Mouse (Mus musculus): ENCODE results near the gene Akap3. TPM values are rescaled to one million over a fixed set of nuclear protein-coding genes. Genes with fewer than 3 reads are reported as not detected.

Akap3 gene
- not detected in 2 replicates for polyA plus RNA-seq (2014; fragmentation: Nextera tagmentation; extraction: Ambion mirVana)

GRCm38 (mm10) chr6:126852881-126853280 is at the start of gene Akap3:
TSS of gene Akap3 (plus strand) at chr6:126853098.
- Histone ChIP-seq H3K27me3 (replicated peaks; ENCODE audit: control insufficient read depth, insufficient read depth, low read length) (no peaks in the 10 kb centered on the region), H3K4me3 (ENCODE audit: low read depth, low read length) (no peak within 1 kb of the TSS), H3K4me1 (replicated peaks; ENCODE audit: control insufficient read depth, insufficient read depth, low read length) (peaks cover 4% of the 10 kb centered on the region), H3K9ac (ENCODE audit: low read depth, low read length) (no peak within 1 kb of the TSS), H3K4me2 (no peak within 1 kb of the TSS), H3K36me3 (ENCODE audit: control insufficient read depth, insufficient read depth, low read length) (no peaks in the 10 kb centered on the region), H3K9me3 (ENCODE audit: control insufficient read depth, low read length) (no peaks in the 10 kb centered on the region), H3K27ac (ENCODE audit: low read depth, low read length) (no peak within 1 kb of the TSS)
- DNase-seq (ENCODE audit: low spot score): no peak
- no peak for ATAC-seq (replicated peaks; ENCODE audit: low FRiP score)

GRCm38 (mm10) chr6:126806783-126807182 is 46.1 kb upstream of the Akap3 start:
- whole genome bisulfite sequencing: 73% methylated on average over 3 of the region's 3 CpGs
- Histone ChIP-seq H3K4me3 (ENCODE audit: low read depth, low read length) (no peak overlapping the region), H3K9me3 (ENCODE audit: control insufficient read depth, low read length) (no peaks in the 10 kb centered on the region), H3K9ac (ENCODE audit: low read depth, low read length) (no peak overlapping the region), H3K4me1 (replicated peaks; ENCODE audit: control insufficient read depth, insufficient read depth, low read length) (no peaks in the 10 kb centered on the region), H3K27ac (ENCODE audit: low read depth, low read length) (no peak overlapping the region), H3K4me2 (no peak overlapping the region), H3K27me3 (replicated peaks; ENCODE audit: control insufficient read depth, insufficient read depth, low read length) (no peaks in the 10 kb centered on the region), H3K36me3 (ENCODE audit: control insufficient read depth, insufficient read depth, low read length) (no peaks in the 10 kb centered on the region)
- no peak for DNase-seq (ENCODE audit: low spot score)
- ATAC-seq (replicated peaks; ENCODE audit: low FRiP score): no peak

GRCm38 (mm10) chr6:126808134-126808533 is 44.8 kb upstream of the Akap3 start:
- no peak for ATAC-seq (replicated peaks; ENCODE audit: low FRiP score)
- Histone ChIP-seq H3K27ac (ENCODE audit: low read depth, low read length) (no peak overlapping the region; the same call in 1 of the 2 replicates), H3K4me1 (replicated peaks; ENCODE audit: control insufficient read depth, insufficient read depth, low read length) (no peaks in the 10 kb centered on the region), H3K4me2 (no peak overlapping the region), H3K27me3 (replicated peaks; ENCODE audit: control insufficient read depth, insufficient read depth, low read length) (no peaks in the 10 kb centered on the region), H3K4me3 (ENCODE audit: low read depth, low read length) (no peak overlapping the region), H3K36me3 (ENCODE audit: control insufficient read depth, insufficient read depth, low read length) (no peaks in the 10 kb centered on the region), H3K9me3 (ENCODE audit: control insufficient read depth, low read length) (no peaks in the 10 kb centered on the region), H3K9ac (ENCODE audit: low read depth, low read length) (no peak overlapping the region)
- no peak for DNase-seq (ENCODE audit: low spot score)
- WGBS: 46% methylated on average over 4 of the region's 4 CpGs

GRCm38 (mm10) chr6:126808561-126808960 is 44.3 kb upstream of the Akap3 start:
- Histone ChIP-seq H3K4me1 (replicated peaks; ENCODE audit: control insufficient read depth, insufficient read depth, low read length) (no peaks in the 10 kb centered on the region), H3K4me2 (no peak overlapping the region), H3K36me3 (ENCODE audit: control insufficient read depth, insufficient read depth, low read length) (no peaks in the 10 kb centered on the region), H3K4me3 (ENCODE audit: low read depth, low read length) (no peak overlapping the region), H3K27ac (ENCODE audit: low read depth, low read length) (no peak overlapping the region), H3K27me3 (replicated peaks; ENCODE audit: control insufficient read depth, insufficient read depth, low read length) (no peaks in the 10 kb centered on the region), H3K9ac (ENCODE audit: low read depth, low read length) (no peak overlapping the region), H3K9me3 (ENCODE audit: control insufficient read depth, low read length) (no peaks in the 10 kb centered on the region)
- no peak for ATAC-seq (replicated peaks; ENCODE audit: low FRiP score)
- DNase-seq (ENCODE audit: low spot score): no peak
- WGBS: 80% methylated on average over 8 of the region's 8 CpGs

GRCm38 (mm10) chr6:126811481-126811880 is 41.4 kb upstream of the Akap3 start:
- DNase-seq (ENCODE audit: low spot score) (no peak), ATAC-seq (replicated peaks; ENCODE audit: low FRiP score) (no peak)
- Histone ChIP-seq H3K9ac (ENCODE audit: low read depth, low read length) (no peak overlapping the region), H3K4me1 (replicated peaks; ENCODE audit: control insufficient read depth, insufficient read depth, low read length) (no peaks in the 10 kb centered on the region), H3K9me3 (ENCODE audit: control insufficient read depth, low read length) (no peaks in the 10 kb centered on the region), H3K36me3 (ENCODE audit: control insufficient read depth, insufficient read depth, low read length) (no peaks in the 10 kb centered on the region), H3K27me3 (replicated peaks; ENCODE audit: control insufficient read depth, insufficient read depth, low read length) (no peaks in the 10 kb centered on the region), H3K27ac (ENCODE audit: low read depth, low read length) (no peak overlapping the region), H3K4me3 (ENCODE audit: low read depth, low read length) (no peak overlapping the region), H3K4me2 (no peak overlapping the region)
- WGBS: 74% methylated on average over 4 of the region's 4 CpGs

GRCm38 (mm10) chr6:126815206-126815750 is 37.6 kb upstream of the Akap3 start:
- no peaks in the 10 kb centered on the region for H3K9me3 ChIP-seq (ENCODE audit: control insufficient read depth, low read length)
- WGBS: 65% methylated on average over 6 of the region's 6 CpGs
- DNase-seq (ENCODE audit: low spot score): no peak
- no peak overlapping the region for H3K27ac ChIP-seq (ENCODE audit: low read depth, low read length)
- no peaks in the 10 kb centered on the region for H3K4me1 ChIP-seq (replicated peaks; ENCODE audit: control insufficient read depth, insufficient read depth, low read length)
- no peak overlapping the region for H3K4me2 ChIP-seq
- ATAC-seq (replicated peaks; ENCODE audit: low FRiP score): no peak
- H3K9ac ChIP-seq (ENCODE audit: low read depth, low read length): no peak overlapping the region
- no peak overlapping the region for H3K4me3 ChIP-seq (ENCODE audit: low read depth, low read length)
- H3K27me3 ChIP-seq (replicated peaks; ENCODE audit: control insufficient read depth, insufficient read depth, low read length): no peaks in the 10 kb centered on the region
- 0 out of 2 replicates have a peak, but pooled peaks cover under 1% of the 10 kb centered on the region for H3K36me3 ChIP-seq (ENCODE audit: control insufficient read depth, insufficient read depth, low read length)

- Histone ChIP-seq H3K4me2 (no peak overlapping the region), H3K4me3 (ENCODE audit: low read depth, low read length) (no peak overlapping the region), H3K36me3 (ENCODE audit: control insufficient read depth, insufficient read depth, low read length) (peaks cover 6% of the 10 kb centered on the region; the same call in 1 of the 2 replicates), H3K9ac (ENCODE audit: low read depth, low read length) (no peak overlapping the region), H3K27ac (ENCODE audit: low read depth, low read length) (no peak overlapping the region), H3K9me3 (ENCODE audit: control insufficient read depth, low read length) (no peaks in the 10 kb centered on the region), H3K4me1 (replicated peaks; ENCODE audit: control insufficient read depth, insufficient read depth, low read length) (no peaks in the 10 kb centered on the region), H3K27me3 (replicated peaks; ENCODE audit: control insufficient read depth, insufficient read depth, low read length) (no peaks in the 10 kb centered on the region)
- WGBS: 83% methylated on average over 8 of the region's 8 CpGs
- DNase-seq (ENCODE audit: low spot score) (no peak), ATAC-seq (replicated peaks; ENCODE audit: low FRiP score) (no peak)
These were observed 36.6 kb upstream of the Akap3 start for GRCm38 (mm10) chr6:126816338-126816737.

- no peaks in the 10 kb centered on the region for H3K9me3 ChIP-seq (ENCODE audit: control insufficient read depth, low read length)
- H3K36me3 ChIP-seq (ENCODE audit: control insufficient read depth, insufficient read depth, low read length): peaks cover 32% of the 10 kb centered on the region
- no peak for ATAC-seq (replicated peaks; ENCODE audit: low FRiP score)
These were observed 29.8 kb upstream of the Akap3 start for GRCm38 (mm10) chr6:126823087-126823486.

GRCm38 (mm10) chr6:126836628-126837027 is 16.3 kb upstream of the Akap3 start:
- peaks cover 33% of the 10 kb centered on the region for H3K36me3 ChIP-seq (ENCODE audit: control insufficient read depth, insufficient read depth, low read length)
- 71% methylated on average over 8 of the region's 8 CpGs for WGBS

More at GRCm38 (mm10) chr6:126823087-126823486, 29.8 kb upstream of the Akap3 start:
- 84% methylated on average over 3 of the region's 3 CpGs for WGBS
- Histone ChIP-seq H3K27ac (ENCODE audit: low read depth, low read length) (no peak overlapping the region), H3K9ac (ENCODE audit: low read depth, low read length) (no peak overlapping the region), H3K4me1 (replicated peaks; ENCODE audit: control insufficient read depth, insufficient read depth, low read length) (no peaks in the 10 kb centered on the region), H3K27me3 (replicated peaks; ENCODE audit: control insufficient read depth, insufficient read depth, low read length) (no peaks in the 10 kb centered on the region), H3K4me3 (ENCODE audit: low read depth, low read length) (no peak overlapping the region), H3K4me2 (no peak overlapping the region)
- no peak for DNase-seq (ENCODE audit: low spot score)

More at GRCm38 (mm10) chr6:126836628-126837027, 16.3 kb upstream of the Akap3 start:
- H3K4me3 ChIP-seq (ENCODE audit: low read depth, low read length): no peak overlapping the region
- ATAC-seq (replicated peaks; ENCODE audit: low FRiP score) (no peak), DNase-seq (ENCODE audit: low spot score) (no peak)
- H3K9me3 ChIP-seq (ENCODE audit: control insufficient read depth, low read length): no peaks in the 10 kb centered on the region
- H3K27ac ChIP-seq (ENCODE audit: low read depth, low read length): no peak overlapping the region
- H3K4me1 ChIP-seq (replicated peaks; ENCODE audit: control insufficient read depth, insufficient read depth, low read length): no peaks in the 10 kb centered on the region
- H3K4me2 ChIP-seq: no peak overlapping the region
- no peak overlapping the region for H3K9ac ChIP-seq (ENCODE audit: low read depth, low read length)
- H3K27me3 ChIP-seq (replicated peaks; ENCODE audit: control insufficient read depth, insufficient read depth, low read length): no peaks in the 10 kb centered on the region
